Mouse (Mus musculus): Measurements from ENCODE around the gene Got1.

Got1 gene

DNA sequence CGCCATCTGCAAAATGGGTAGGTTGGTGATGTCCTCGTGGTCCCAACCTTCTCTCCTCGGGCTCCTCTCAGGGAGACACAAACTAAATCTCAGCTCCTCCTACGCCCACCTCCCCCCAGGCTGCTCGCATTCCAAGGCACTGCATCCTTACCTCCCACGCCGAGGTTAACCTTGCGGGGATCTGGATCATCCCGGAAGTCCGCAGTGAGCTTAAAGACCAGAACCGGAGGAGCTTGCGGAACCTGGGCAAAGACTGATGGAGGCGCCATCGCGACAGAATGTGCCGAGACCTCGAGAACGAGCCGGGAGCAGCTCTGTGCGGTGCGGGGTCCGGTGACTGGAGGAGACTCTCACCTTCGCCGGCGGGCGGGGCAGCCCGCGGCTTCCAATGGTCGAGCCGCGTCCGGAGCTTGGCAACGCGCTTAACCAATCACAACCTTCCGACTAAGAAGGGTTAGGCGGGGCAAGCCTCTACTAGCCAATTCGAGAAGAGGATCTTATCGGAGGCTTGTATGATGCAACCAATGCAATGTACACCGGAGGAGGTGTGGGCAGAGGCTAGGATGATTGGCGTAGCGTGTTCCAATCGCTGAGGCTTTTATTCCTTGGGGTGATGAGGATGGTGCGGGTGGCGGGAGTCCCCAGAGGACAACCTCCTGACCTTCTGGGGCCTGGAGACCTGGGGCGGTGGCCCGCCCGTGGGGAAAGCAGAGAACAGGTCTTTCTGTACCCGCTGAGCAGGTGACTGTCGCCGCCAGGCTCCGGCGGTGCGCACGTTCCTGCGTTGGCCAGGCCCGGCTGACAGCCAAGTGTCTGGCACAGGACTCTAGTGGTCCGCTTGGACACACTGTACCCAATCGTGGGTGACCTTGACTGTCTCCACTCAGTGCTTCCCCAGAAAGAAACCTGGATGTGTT lies at the start of gene Got1:
Got1 (minus strand) TSS at position 419 of the 917 bp plus-strand sequence.
- DNase-seq (ENCODE audit: low spot score in 2 of 2) = peak; percentile 87 to 92

DNA sequence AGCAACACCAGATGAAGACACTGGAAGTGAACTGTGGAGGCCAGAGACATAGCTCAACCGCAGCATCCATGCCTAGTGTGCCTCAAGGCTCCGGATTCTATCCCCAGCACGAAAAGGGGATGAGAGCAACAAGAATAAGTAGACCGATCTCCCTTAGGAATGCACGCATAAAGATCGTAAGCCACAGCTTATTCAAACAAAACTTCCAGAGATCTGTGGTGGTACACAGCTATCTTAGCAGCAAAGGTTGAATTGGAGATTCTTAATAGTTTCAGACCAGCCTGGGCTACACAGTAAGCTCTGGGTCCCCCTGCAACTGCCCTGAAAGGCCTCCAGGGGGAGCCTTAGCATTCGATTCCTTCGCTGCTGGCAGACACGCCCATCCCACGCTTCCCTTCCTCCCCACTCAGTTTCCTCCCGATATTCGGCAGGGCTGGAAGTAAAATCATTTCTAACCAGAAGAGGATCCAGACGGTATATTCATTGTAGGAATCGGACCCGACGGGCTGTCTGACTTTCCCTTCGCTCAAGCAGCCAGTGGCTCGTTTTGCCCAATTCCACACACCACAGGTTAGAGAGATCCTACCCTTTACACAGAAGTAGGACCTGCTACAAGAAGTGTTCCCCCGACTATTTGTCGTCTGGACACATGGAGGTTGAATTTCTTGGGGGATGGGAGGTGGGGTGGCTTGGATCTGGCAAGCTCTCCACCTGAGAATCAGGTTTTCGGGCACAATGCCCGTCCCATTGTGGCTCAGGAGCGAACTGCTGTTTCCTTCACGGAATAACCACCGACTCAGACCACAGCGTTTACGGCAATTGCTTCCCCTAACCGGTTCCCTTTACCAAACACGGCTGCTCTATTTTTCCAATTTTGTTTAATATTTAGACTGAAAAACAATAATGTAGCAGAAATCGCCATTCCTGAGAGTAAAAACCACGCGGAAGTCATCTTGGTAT lies 46.7 kb upstream of the Got1 start:
- peak; percentile 42 to 70 for DNase-seq (ENCODE audit: low spot score in 2 of 2)

DNA sequence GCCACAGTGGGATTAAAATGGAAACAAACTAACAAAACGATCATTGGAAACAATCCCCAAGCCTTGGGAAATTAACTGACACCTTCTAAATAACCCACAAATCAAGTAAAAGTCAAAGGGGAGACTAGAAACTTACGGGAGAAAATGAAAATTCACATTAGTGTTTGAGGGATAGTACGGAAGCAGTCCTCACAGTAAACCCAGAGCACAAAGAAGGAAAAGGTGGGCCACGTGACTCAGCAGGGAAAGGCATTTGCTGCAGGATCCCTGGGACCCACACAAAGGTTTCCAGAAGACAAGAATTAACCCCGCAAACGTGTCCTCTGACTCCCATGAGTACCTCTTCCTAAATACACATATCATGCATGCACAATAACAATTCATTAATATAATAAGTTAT lies 44.7 kb upstream of the Got1 start:
- no peak for DNase-seq (ENCODE audit: low spot score in 2 of 2)

DNA sequence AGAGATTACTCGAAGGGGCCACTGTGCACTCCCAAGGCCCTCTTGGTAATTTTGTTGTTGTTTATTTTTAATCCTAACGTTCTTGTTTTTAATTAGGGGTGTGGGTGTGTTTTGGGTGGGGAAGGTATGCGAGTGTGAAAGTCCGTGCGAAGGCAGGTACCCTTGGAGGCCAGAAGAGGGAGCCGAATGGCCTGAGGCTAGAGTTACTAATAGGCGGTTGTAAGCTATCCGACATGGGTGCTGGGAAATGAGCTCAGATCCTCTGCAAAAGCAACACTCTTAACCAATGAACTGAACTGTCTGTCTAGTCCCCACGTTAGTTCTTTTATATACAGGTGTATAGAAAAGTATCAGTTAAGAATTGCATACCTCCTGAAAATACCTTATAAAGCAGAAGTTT lies 43.9 kb upstream of the Got1 start:
- no peak for DNase-seq (ENCODE audit: low spot score in 2 of 2)

DNA sequence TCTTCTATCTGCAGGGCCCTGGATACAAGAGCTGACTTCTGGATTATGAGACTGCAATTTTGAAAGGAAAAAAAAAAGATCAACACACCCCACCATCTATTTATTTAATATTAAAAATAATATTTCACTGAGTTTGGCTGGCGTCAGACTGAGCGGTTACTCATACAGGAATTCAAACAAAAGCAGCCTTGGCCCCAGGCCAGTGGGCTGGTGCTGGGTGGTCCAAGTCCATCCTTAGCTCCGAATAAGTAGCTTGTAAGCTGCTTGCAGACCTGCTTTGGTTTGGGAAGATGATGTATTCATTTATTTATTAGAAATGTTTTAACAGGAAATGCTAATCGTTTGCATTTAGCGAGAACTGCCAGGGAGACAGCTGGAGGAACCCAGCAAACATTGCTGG lies 38.8 kb upstream of the Got1 start:
- peak; percentile 15 to 16 for DNase-seq (ENCODE audit: low spot score in 2 of 2)

DNA sequence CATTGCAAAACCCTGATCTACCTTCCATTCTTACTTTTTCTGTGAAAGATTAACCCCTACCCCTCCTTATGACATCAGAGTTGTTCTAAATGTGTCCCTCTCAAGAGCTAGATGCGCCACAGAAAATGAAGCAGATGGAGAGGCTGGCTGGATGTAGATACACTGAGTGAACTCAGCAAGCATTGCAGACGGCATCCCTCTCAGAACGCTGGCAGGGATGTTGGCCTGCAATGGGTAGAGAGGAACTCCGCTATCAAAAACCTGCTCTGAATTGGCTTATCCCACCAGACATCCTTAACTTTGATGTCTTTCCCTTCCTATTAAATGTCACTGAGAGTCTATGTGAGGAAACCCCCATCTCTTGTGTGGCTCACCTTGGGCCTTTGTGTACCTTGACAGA lies 37.4 kb upstream of the Got1 start:
- no peak for DNase-seq (ENCODE audit: low spot score in 2 of 2)

DNA sequence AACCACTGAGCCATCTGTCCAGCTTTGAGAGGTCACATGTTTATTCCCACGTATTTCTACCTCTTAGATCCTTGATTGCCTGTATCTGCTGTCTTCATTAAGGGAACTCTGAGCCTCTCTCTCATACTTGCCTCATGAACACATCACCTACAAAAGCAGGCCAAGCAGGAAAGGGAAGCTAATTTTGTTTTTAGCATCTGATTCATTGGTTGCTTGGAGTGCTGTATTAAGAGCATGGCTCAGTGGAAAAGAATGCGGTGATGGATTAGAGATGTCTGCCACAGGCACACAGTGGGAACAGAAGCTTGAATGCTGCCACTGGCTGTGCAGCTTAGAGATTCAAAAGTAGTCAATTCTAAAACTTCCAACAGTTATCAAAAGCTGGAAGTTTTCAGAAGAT lies 35.8 kb upstream of the Got1 start:
- no peak for DNase-seq (ENCODE audit: low spot score in 2 of 2)

DNA sequence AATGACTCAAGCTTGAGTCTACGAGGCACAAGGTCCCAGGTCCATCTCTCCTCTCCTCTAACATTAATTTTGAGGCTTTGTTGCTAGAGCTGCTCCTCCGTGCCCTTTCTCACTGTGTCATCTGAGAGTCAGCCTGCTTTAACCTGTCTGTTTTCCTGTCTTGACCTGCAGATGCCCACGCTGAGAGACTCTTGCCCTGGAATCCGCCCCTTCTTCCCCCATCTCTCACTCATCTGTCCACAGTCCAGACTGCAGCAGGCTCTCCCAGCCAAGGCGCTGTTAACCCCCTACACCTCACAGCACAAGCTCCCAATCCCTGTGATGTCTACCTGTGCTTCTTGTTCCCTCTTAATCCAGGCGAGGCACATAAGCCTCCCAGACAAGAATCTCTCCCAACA lies 27.1 kb upstream of the Got1 start:
- DNase-seq (ENCODE audit: low spot score in 2 of 2) = no peak

DNA sequence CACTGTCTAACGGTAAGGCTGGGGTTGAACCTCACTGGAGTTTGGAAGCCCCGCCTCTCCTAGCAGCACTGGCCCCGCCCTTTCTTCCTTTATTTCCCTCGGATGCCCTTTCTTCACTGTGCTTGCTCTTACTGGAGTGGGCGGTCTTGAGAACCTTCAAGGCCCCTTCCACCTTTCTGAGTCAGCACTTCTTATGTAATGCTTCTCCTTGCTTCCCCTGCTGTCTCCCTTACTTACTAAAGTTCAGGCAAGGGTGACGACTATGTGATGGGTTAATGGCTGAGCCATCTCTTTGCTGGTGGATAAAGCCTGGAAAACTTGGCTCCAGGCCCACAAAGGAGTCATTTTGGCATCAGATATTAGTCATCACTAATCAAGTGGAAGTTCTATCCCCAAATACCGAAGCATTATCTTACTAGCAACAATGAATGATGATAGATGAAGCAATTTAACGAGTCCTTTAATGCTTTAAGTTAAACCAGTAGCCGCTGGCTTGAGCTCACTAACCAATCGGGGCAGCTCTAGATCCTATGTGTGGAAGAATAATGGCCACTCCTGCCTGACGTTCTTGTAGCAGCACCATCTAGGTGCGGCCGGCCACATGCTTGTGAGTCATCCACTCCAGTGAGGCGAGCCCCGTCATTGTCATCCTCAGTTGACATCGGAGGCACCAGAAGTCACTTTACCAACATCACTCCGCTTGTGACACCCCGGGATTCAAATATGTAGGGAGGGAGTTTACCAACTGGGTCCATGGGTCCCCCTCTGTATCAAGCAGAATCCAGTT lies 26.5 kb upstream of the Got1 start:
- no peak for DNase-seq (ENCODE audit: low spot score in 2 of 2)

DNA sequence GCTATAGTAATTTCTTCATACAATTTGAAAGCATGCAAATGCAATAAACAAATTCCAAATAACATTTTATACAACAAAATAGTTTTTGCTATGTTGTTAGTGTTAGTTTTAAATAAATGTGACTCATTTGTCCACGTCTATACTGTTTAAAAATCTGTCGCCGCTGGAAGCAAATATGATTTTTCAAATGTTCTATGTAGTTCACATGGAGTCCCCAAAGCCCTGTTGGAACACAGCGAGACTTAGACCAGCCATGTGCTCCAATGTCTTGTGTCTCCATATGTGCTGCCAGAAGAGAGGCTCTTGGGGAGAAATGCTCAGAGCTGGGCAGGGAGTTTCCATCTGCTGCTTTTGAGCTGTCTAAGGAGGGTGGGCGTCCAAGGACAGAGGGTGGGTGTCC lies 23.7 kb upstream of the Got1 start:
- no peak for DNase-seq (ENCODE audit: low spot score in 2 of 2)

DNA sequence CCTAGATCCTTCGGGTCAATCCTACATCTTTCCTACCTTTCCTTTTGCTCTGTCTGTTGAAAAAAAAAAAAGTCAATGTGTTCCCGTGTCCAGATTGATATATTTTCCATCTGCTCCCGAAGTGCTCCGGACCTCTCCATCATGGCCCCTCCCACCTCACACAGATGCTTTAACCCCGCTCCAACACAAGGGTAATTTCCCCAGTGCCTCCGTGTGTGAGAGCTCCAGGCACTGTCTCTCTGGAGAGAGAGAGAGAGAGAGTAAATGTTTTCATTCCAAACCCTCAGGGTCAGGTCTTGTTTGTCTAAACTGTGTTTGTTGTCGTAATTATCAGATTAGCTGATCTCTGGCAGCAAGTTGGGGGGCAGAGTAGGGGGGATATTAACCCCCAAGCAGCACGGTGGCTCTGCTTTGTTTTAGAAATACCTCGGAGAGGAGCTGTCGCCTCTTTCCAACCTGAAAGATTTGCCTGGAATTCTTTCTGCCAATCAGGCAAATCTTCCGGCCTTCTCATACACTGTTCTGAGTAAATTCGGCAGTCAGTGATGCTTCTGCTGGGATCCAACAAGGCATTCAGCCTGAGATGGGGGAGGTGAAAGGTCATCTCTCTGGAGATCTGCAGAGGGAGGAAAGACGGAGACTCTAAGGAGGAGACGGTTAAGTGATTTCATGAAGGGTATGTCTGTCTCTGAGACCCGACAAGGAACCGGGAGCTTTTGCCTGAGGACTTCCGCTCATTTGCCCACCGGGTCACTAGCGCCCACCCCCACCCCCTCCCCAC lies 22.1 kb upstream of the Got1 start:
- no peak for DNase-seq (ENCODE audit: low spot score in 2 of 2)

DNA sequence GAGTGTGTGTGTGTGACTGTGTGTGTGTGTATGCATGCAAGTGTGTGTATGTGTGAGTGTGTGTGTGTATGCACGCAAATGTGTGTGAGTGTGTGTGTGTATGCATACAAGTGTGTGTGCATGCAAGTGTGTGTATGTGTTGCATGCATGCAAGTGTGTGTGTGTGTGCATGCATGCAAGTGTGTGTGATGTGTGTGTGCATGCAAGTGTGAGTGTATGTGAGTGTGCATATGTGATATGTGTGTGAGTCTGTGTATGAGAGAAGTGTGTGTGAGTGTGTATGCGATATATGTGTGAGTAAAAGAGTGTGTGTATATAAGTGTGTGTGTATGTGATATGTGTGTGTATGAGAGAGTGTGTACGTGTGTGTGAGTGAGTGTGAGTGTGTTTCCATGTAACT lies 11.0 kb upstream of the Got1 start:
- DNase-seq (ENCODE audit: low spot score in 2 of 2) = no peak

DNA sequence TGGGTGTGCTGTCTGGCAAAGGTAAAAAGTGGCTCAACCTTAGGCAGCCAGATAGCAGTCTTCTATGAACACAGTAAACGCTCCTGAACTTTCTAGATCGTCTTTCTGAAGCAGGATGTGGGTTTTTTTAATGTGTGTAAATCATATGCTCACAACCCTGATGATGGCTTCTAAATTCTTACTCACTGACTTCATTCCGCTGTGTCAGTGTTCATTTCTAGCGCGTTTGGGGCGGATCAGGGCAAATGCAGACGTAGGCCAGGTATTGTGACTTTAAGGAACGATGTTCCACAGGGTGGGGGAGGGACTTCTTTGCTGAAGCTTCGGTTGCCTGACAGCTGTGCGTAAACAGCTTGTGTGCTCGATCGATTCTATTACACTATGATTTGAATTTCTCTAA lies 6.5 kb upstream of the Got1 start:
- DNase-seq (ENCODE audit: low spot score in 2 of 2) = no peak

DNA sequence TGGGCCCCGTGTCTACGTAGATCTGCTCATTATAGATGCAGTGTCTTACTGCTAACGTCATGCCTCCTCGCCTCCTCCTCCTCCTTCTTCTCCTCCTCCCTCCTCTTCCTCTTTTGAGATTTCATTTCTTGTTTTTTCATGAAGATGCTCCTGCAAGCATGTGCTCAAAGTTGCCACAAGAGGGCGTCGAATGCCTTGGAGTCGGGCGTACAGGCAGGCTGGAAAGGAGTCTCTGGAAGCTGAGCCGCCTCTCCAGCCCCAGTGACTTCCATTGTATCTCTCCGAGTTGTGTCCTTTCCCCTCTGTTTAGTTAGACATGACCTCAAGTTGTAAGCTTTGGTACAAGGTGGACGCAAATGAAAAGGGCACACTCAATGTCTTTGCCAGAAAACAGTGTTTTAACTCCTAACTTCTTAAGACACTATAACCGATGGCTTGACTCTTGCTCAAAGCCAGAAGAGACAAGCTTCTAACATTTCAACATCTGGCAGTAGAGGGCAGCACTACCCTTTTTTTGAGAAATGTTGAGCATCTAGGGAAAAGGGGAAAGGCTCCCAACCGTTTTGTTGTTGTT lies 5.9 kb upstream of the Got1 start:
- peak; percentile 61 to 62 for DNase-seq (ENCODE audit: low spot score in 2 of 2)

DNA sequence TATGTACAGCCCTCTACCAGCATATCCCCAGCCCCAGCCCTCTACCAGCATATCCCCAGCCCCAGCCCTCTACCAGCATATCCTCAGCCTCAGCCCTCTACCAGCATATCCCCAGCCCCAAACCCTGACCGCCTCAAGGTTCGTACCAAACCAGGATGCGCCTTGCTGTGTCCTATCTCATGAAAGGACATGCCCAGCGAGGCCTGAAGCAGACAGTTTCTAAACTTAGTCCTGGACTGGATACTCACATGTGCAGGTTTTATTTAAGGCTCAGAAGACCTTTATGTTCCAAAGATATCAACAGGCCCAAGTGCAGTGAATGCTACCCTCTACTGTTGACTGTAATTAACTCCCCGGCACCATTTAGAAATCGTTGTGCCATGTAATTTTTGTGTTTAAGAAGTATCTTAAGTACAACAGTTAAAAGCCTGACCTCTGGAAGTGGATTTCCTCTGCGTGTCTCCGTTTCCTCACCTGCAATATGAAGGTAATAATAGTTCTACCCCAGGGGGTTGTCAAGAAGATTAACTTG lies 3.7 kb upstream of the Got1 start:
- DNase-seq (ENCODE audit: low spot score in 2 of 2) = no peak

DNA sequence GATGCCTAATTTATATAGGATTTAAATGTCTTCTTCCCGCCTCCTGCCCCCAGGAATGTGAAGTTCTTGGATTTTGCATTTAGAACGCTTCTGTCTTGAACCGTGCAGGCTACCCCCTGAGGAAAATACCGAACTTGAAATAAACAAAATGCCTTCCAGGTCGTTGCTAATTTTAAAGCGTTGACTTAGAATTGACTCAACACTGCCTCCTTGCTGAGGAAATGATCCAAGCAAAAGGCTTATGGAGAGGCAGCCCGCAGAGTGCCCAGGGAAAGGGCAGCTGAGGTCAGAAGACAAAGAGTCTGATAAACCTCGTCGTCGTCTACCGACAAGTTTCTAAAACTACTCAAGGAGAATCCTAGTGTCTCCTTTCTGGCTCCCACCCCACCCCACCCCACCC lies 2.7 kb upstream of the Got1 start:
- no peak for DNase-seq (ENCODE audit: low spot score in 2 of 2)

DNA sequence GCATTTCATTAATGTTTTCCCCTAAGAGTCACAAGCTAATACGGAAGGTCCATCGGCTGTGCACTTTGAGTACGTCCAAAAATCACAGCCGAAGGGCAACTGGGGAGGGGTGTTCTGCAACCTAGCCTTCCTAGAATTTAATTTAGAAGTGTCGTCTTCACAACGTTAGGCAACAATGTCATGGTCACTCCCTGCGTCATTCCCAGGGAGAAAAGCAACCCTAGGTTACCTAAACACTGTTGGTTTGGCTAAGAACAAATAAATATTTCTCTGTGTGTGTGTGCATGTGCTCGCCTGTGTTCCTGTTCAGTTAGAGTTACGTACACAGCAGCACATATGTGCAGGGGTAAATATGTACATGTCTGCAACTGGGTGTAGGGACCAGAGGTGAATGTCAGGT lies 1.6 kb upstream of the Got1 start:
- no peak for DNase-seq (ENCODE audit: low spot score in 2 of 2)

DNA sequence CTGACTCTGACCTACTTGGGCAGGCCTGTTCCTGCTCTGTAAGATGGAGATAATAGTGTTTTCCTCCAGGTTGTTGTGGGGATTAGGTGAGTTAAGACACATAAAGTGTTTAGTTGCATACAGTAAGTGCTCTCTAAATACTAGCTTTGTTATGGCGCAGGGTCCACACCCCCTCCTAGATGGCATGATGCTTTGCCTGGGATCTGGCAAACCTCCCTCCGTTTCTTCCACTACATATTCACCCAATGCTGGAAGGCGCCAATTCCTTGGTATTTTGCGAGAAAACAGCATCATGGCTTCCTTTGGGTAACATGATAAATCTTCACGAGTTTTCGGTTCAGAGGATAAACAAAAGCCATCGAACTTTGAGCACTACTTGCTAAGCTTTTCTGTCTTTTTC lies 1.2 kb upstream of the Got1 start:
- DNase-seq (ENCODE audit: low spot score in 2 of 2) = no peak

DNA sequence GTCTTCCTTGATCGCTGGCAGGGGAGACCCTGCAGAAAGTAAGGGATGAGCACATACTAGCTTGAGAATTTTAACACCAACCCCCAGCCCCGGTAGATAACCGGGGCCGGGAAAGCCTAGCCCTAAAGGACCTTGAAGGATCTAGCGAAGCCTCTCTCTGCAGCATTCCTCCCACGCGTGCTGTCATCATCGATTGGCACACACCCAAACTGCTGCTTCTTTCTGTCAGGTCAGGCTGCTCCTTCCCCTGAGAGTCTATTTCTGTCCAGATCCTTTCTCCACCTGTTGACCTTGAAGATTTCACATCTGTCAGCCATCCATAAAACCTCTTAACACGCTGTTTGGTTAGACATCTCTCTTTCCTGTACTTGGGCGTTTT lies 688 bp upstream of the Got1 start:
- DNase-seq (ENCODE audit: low spot score in 2 of 2) = peak in 1 of 2 experiments; percentile 55

DNA sequence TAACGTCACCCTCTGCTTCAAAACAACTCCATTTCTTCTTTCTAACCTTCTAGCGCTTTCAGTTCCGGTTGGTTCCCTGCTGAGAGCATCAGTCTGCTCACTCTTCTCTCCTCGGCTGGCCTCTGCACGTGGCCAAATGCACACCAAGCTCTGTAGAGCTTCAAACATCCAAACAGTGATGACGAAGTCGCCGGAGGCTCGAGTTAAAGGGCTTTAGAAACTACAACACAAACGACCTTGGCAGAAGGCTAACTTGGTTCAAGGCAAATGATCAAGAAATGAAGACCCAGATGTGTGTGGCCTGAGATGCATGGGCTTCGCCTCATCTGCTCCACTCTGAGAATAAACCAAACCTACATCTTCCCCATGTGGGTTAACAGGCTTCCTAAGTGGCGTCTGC lies 854 bp downstream of the Got1 start:
- no peak for DNase-seq (ENCODE audit: low spot score in 2 of 2)

DNA sequence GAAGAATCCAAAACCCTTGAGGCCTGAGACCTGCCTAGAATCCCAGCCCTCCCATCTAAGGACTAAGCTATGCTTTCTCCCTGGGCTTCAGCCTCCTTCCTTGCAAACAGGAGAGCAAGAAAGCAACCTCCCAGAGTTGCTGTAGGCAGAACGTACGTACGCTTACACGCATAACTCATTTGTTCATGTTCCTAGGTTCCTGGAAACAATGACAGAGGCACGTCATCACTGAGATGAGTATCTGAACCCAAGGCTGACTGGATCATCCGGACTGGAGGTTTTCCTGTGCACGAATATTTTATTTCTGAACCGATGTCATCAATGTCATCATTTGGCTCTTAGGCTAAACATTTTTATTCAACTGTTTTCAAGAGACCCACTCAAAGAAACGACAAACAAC lies 2.4 kb downstream of the Got1 start:
- no peak for DNase-seq (ENCODE audit: low spot score in 2 of 2)
